Mouse (Mus musculus) liver, embryonic 14.5 days (tissue): Measurements from ENCODE around the gene Olfr435.

Source experiments
- CTCF ChIP-seq: IDR thresholded peaks from 2 replicates; pipeline ENCODE4 v1.5.1; 2016; ENCODE audit warnings: antibody characterized with exemption, low read depth, control low read depth
- EP300 ChIP-seq: IDR thresholded peaks from 2 replicates; pipeline ENCODE4 v1.6.1; 2016; ENCODE audit warnings: antibody characterized with exemption, low read depth

- TF ChIP-seq CTCF (no peak), EP300 (no peak)
Measured at GRCm38 (mm10) chr6:43196781-43197180, at the start of gene Olfr435.
